Mouse (Mus musculus) myocyte (in vitro differentiated cells): Measurements from ENCODE around the gene Epha3. TPM values are rescaled to one million over a fixed set of nuclear protein-coding genes. Genes with fewer than 3 reads are reported as not detected.

Source experiments
- H3K27me3 ChIP-seq: one replicate; pipeline ENCODE4 v1.6.1; 2011; ENCODE audit not compliant: control insufficient read depth, insufficient read depth, insufficient read length
- H3K36me3 ChIP-seq: one replicate; pipeline ENCODE4 v1.6.1; 2011; ENCODE audit not compliant: control insufficient read depth, insufficient read depth
- H3K4me2 ChIP-seq: one replicate; pipeline ENCODE4 v1.6.1; 2011; ENCODE audit warnings: low read depth, control low read depth
- H3K4me3 ChIP-seq: one replicate; pipeline ENCODE4 v1.5.1; 2011; ENCODE audit warnings: mild to moderate bottlenecking, control low read depth, moderate library complexity
- H3K79me2 ChIP-seq: one replicate; pipeline ENCODE4 v1.6.1; 2011; ENCODE audit not compliant: control insufficient read depth, insufficient read depth
- H3ac ChIP-seq: one replicate; pipeline ENCODE4 v1.6.1; 2011; ENCODE audit not compliant: control insufficient read depth, insufficient read length
- CEBPB ChIP-seq: IDR thresholded peaks from 2 replicates; pipeline ENCODE4 v1.6.1; 2011; ENCODE audit warnings: mild to moderate bottlenecking, moderate library complexity; ENCODE audit not compliant: poor library complexity, insufficient read depth, severe bottlenecking
- E2F4 ChIP-seq: IDR thresholded peaks from one replicate; pipeline ENCODE4 v1.6.1; 2011; ENCODE audit warnings: mild to moderate bottlenecking, control low read depth, moderate library complexity; ENCODE audit not compliant: insufficient read depth
- MAX ChIP-seq: IDR thresholded peaks from one replicate; pipeline ENCODE4 v1.6.1; 2011; ENCODE audit warnings: low read depth, mild to moderate bottlenecking, control low read depth
- MYOD1 ChIP-seq, 3 experiments: IDR thresholded peaks; one replicate each; pipeline ENCODE4 v1.6.1; 2011; ENCODE audit warnings: control low read depth in 2 of 3, low read depth in 2 of 3, mild to moderate bottlenecking in 2 of 3, moderate library complexity in 1 of 3; ENCODE audit not compliant: insufficient read length in 2 of 3, control insufficient read depth in 1 of 3
- MYOG ChIP-seq, 3 experiments: IDR thresholded peaks; one replicate each; pipeline ENCODE4 v1.6.1; 2011; ENCODE audit warnings: control low read depth in 2 of 3, low read depth in 2 of 3, mild to moderate bottlenecking in 2 of 3; ENCODE audit not compliant: insufficient read length in 2 of 3, control insufficient read depth in 1 of 3, insufficient read depth in 1 of 3
- POLR2A ChIP-seq: IDR thresholded peaks from one replicate; pipeline ENCODE4 v1.6.1; 2011; ENCODE audit warnings: low read depth, mild to moderate bottlenecking, control low read depth, moderate library complexity; ENCODE audit not compliant: insufficient read length
- POLR2AphosphoS2 ChIP-seq: IDR thresholded peaks from one replicate; pipeline ENCODE4 v1.6.1; 2011; ENCODE audit warnings: low read depth, control low read depth; ENCODE audit not compliant: insufficient read length
- REST ChIP-seq: IDR thresholded peaks from one replicate; pipeline ENCODE4 v1.6.1; 2011; ENCODE audit warnings: mild to moderate bottlenecking, control low read depth, moderate library complexity; ENCODE audit not compliant: insufficient read depth, insufficient read length
- SRF ChIP-seq: IDR thresholded peaks from one replicate; pipeline ENCODE4 v1.6.1; 2011; ENCODE audit warnings: low read depth; ENCODE audit not compliant: control insufficient read depth, insufficient read length
- TCF12 ChIP-seq: IDR thresholded peaks from one replicate; pipeline ENCODE4 v1.6.1; 2011; ENCODE audit warnings: mild to moderate bottlenecking, control low read depth; ENCODE audit not compliant: poor library complexity, insufficient read depth, severe bottlenecking
- TCF3 ChIP-seq: IDR thresholded peaks from one replicate; pipeline ENCODE4 v1.6.1; 2011; ENCODE audit warnings: low read depth, control low read depth; ENCODE audit not compliant: insufficient read length
- USF1 ChIP-seq: IDR thresholded peaks from one replicate; pipeline ENCODE4 v1.6.1; 2011; ENCODE audit warnings: low read depth, mild to moderate bottlenecking, control low read depth, moderate library complexity
- polyA plus RNA-seq: library from polyadenylated mRNA; unstranded; fragments of >200 nt; fragmentation: generic; extraction: Trizol; gene quantifications from one replicate; pipeline ENCODE4 v1.2.1, GENCODE M21; 2012; ENCODE audit warnings: missing spikeins

The Epha3 gene
- polyA plus RNA-seq, 1 experiment = 1.3 TPM

GRCm38 (mm10) chr16:63641603-63642002 lies 222.4 kb downstream of the Epha3 start:
- H3K36me3 ChIP-seq = no peaks in the 10 kb centered on the region
- no peaks in the 10 kb centered on the region for H3K79me2 ChIP-seq
- peak overlapping the region; percentile 35 for H3K4me2 ChIP-seq
- no peak for TF ChIP-seq SRF
- no peak for TF ChIP-seq POLR2AphosphoS2
- peak; percentile 90 to 97 (median 96) for TF ChIP-seq MYOG (IDR thresholded peaks at IDR 0.05; ENCODE audit: control insufficient read depth in 1 of 3, insufficient read depth in 1 of 3, insufficient read length in 2 of 3, low read depth in 2 of 3)
- TF ChIP-seq MAX = no peak
- TF ChIP-seq MYOD1 (IDR thresholded peaks at IDR 0.05; ENCODE audit: control insufficient read depth in 1 of 3, insufficient read length in 2 of 3, low read depth in 2 of 3) = peak; percentile 58 to 92 (median 90)
- peak; percentile 91 for TF ChIP-seq TCF12
- no peak for TF ChIP-seq POLR2A
- peak; percentile 71 for TF ChIP-seq TCF3
- no peak for TF ChIP-seq CEBPB
- no peak for TF ChIP-seq REST
- no peak for TF ChIP-seq USF1
- no peak for TF ChIP-seq E2F4
- H3K4me3 ChIP-seq = no peak overlapping the region
- no peak overlapping the region for H3ac ChIP-seq
- no peaks in the 10 kb centered on the region for H3K27me3 ChIP-seq

- H3K4me2 ChIP-seq = peak overlapping the region; percentile 41
- H3ac ChIP-seq = no peak overlapping the region
- H3K79me2 ChIP-seq = no peaks in the 10 kb centered on the region
- H3K27me3 ChIP-seq = no peaks in the 10 kb centered on the region
- H3K36me3 ChIP-seq = no peaks in the 10 kb centered on the region
- no peak overlapping the region for H3K4me3 ChIP-seq
- TF ChIP-seq POLR2AphosphoS2 = no peak
- TF ChIP-seq POLR2A = no peak
- no peak for TF ChIP-seq MYOG (IDR thresholded peaks at IDR 0.05; ENCODE audit: control insufficient read depth in 1 of 3, insufficient read depth in 1 of 3, insufficient read length in 2 of 3, low read depth in 2 of 3)
- TF ChIP-seq TCF12 = no peak
- no peak for TF ChIP-seq USF1
Measured at GRCm38 (mm10) chr16:63638701-63639100, 225.3 kb downstream of the Epha3 start.

GRCm38 (mm10) chr16:63633748-63634166 lies 230.2 kb downstream of the Epha3 start:
- Histone ChIP-seq H3K27me3 (no peaks in the 10 kb centered on the region), H3ac (no peak overlapping the region), H3K79me2 (no peaks in the 10 kb centered on the region), H3K36me3 (no peaks in the 10 kb centered on the region), H3K4me2 (no peak overlapping the region), H3K4me3 (no peak overlapping the region)
- TF ChIP-seq MAX = no peak
- no peak for TF ChIP-seq MYOD1 (IDR thresholded peaks at IDR 0.05; ENCODE audit: control insufficient read depth in 1 of 3, insufficient read length in 2 of 3, low read depth in 2 of 3)
- TF ChIP-seq SRF = no peak
- TF ChIP-seq POLR2AphosphoS2 = no peak
- TF ChIP-seq TCF12 = no peak
- TF ChIP-seq USF1 = no peak
- no peak for TF ChIP-seq E2F4
- TF ChIP-seq MYOG (IDR thresholded peaks at IDR 0.05; ENCODE audit: control insufficient read depth in 1 of 3, insufficient read depth in 1 of 3, insufficient read length in 2 of 3, low read depth in 2 of 3) = no peak
- TF ChIP-seq REST = no peak
- TF ChIP-seq TCF3 = no peak
- no peak for TF ChIP-seq POLR2A
- no peak for TF ChIP-seq CEBPB

GRCm38 (mm10) chr16:63625229-63625628 lies 238.7 kb downstream of the Epha3 start:
- TF ChIP-seq TCF12 (no peak), USF1 (no peak), MYOD1 (IDR thresholded peaks at IDR 0.05; ENCODE audit: control insufficient read depth in 1 of 3, insufficient read length in 2 of 3, low read depth in 2 of 3) (no peak), POLR2AphosphoS2 (no peak), MYOG (IDR thresholded peaks at IDR 0.05; ENCODE audit: control insufficient read depth in 1 of 3, insufficient read depth in 1 of 3, insufficient read length in 2 of 3, low read depth in 2 of 3) (no peak), MAX (no peak), TCF3 (no peak), SRF (no peak), POLR2A (no peak), E2F4 (no peak), REST (no peak)

GRCm38 (mm10) chr16:63621845-63622244 lies 242.1 kb downstream of the Epha3 start:
- Histone ChIP-seq H3K27me3 (no peaks in the 10 kb centered on the region), H3K79me2 (no peaks in the 10 kb centered on the region), H3K36me3 (no peaks in the 10 kb centered on the region), H3ac (no peak overlapping the region), H3K4me3 (no peak overlapping the region), H3K4me2 (no peak overlapping the region)
- TF ChIP-seq MAX = no peak
- TF ChIP-seq CEBPB = no peak
- no peak for TF ChIP-seq TCF3
- TF ChIP-seq MYOD1 (IDR thresholded peaks at IDR 0.05; ENCODE audit: control insufficient read depth in 1 of 3, insufficient read length in 2 of 3, low read depth in 2 of 3) = no peak
- TF ChIP-seq POLR2AphosphoS2 = no peak
- TF ChIP-seq SRF = no peak
- no peak for TF ChIP-seq USF1
- TF ChIP-seq TCF12 = no peak
- TF ChIP-seq POLR2A = no peak
- TF ChIP-seq MYOG (IDR thresholded peaks at IDR 0.05; ENCODE audit: control insufficient read depth in 1 of 3, insufficient read depth in 1 of 3, insufficient read length in 2 of 3, low read depth in 2 of 3) = no peak
- TF ChIP-seq REST = no peak
- TF ChIP-seq E2F4 = no peak

More at GRCm38 (mm10) chr16:63625229-63625628, 238.7 kb downstream of the Epha3 start:
- H3K4me3 ChIP-seq = no peak overlapping the region
- no peaks in the 10 kb centered on the region for H3K36me3 ChIP-seq
- no peak overlapping the region for H3ac ChIP-seq
- H3K4me2 ChIP-seq = no peak overlapping the region
- H3K27me3 ChIP-seq = no peaks in the 10 kb centered on the region
- no peaks in the 10 kb centered on the region for H3K79me2 ChIP-seq
